Comparison of ENCODE assay signal across 15 mouse cellular contexts in the genomic region with DNA sequence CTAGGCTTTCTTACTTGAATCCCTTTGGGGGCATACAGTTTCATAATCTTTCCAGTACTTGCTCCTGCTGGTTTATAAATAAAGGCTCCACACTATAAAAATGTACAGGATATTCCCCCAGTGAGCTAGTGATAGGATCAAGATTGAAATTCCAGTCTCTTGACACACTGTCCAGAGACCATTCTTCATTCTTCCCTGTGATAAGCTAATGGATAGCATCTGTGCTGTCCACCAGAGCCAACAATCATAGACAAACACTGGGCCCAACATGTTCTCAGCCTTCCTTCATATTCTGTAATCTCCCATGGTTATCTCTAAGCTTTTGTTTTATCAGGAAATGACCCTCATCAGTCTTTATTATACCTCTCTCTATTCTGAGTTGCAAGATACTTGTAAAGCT.
"Had no signal": no experiment of that assay in that cellular context is flagged by ENCODE, and none has a peak within 500 bp of the region (broad histone marks: within the 10 kb centered on the region; RNA-seq: fewer than 3 reads in every experiment).

No protein-coding gene starts in this region.

- DNase-seq: kidney, adult 11 months; kidney, postnatal 25 days; layer of hippocampus, postnatal 36 days; liver, embryonic 13.5 days; lung, adult 2 months; lung, postnatal 14 days; lung, postnatal 4 days; midbrain, embryonic 14.5 days; thymus, adult 18-20 months; thymus, postnatal 14 days; thymus, postnatal 4 days had no signal

- H3K9ac ChIP-seq: intestine, embryonic 15.5 days; limb, embryonic 12.5 days; liver, embryonic 13.5 days had no signal

- H3K4me1 ChIP-seq: intestine, embryonic 15.5 days; limb, embryonic 12.5 days; liver, embryonic 13.5 days had no signal

- H3K4me2 ChIP-seq: intestine, embryonic 15.5 days; limb, embryonic 12.5 days; liver, embryonic 13.5 days; midbrain, embryonic 11.5 days had no signal

- H3K36me3 ChIP-seq: intestine, embryonic 15.5 days; limb, embryonic 12.5 days; liver, embryonic 13.5 days had no signal

- ATAC-seq: intestine, embryonic 15.5 days had no signal

- H3K27ac ChIP-seq: intestine, embryonic 15.5 days; left cerebral cortex, adult 2 months; limb, embryonic 12.5 days; liver, embryonic 13.5 days had no signal

- H3K9me3 ChIP-seq: intestine, embryonic 15.5 days; limb, embryonic 12.5 days; liver, embryonic 13.5 days had no signal

- H3K4me3 ChIP-seq: intestine, embryonic 15.5 days; left cerebral cortex, adult 2 months; limb, embryonic 12.5 days; liver, embryonic 13.5 days had no signal

- H3K27me3 ChIP-seq: intestine, embryonic 15.5 days; limb, embryonic 12.5 days; liver, embryonic 13.5 days had no signal
